Mouse (Mus musculus): ENCODE measurements around the gene Cwc25.
A peak's percentile ranks its signal among the peaks of the same experiment; 100 is the strongest.

Cwc25 gene

GRCm38 (mm10) chr11:97700003-97700745 is 66.2 kb downstream of the Cwc25 start, which contains the start of gene Pcgf2:
TSS of gene Pcgf2 (minus strand) at chr11:97700497.
- peak; percentile 50 to 83 for DNase-seq (ENCODE audit: low spot score in 2 of 2)

GRCm38 (mm10) chr11:97699626-97700002 is 66.7 kb downstream of the Cwc25 start:
- DNase-seq (ENCODE audit: low spot score in 2 of 2), result peak; percentile 56 to 88

- peak; percentile 55 to 78 for DNase-seq (ENCODE audit: low spot score in 2 of 2)
Observed at GRCm38 (mm10) chr11:97698741-97699611, 67.4 kb downstream of the Cwc25 start.

GRCm38 (mm10) chr11:97697891-97698529 is 68.3 kb downstream of the Cwc25 start:
- no peak for DNase-seq (ENCODE audit: low spot score in 2 of 2)

- DNase-seq (ENCODE audit: low spot score in 2 of 2), result no peak
Observed at GRCm38 (mm10) chr11:97697199-97697890, 69.0 kb downstream of the Cwc25 start.

GRCm38 (mm10) chr11:97696669-97697068 is 69.7 kb downstream of the Cwc25 start:
- no peak for DNase-seq (ENCODE audit: low spot score in 2 of 2)

- DNase-seq (ENCODE audit: low spot score in 2 of 2), result no peak
Observed at GRCm38 (mm10) chr11:97695712-97696401, 70.5 kb downstream of the Cwc25 start.

Measured in cerebellum, postnatal 4 days (tissue).